ENCODE assay signal across 8 mouse cellular contexts in the genomic region with DNA sequence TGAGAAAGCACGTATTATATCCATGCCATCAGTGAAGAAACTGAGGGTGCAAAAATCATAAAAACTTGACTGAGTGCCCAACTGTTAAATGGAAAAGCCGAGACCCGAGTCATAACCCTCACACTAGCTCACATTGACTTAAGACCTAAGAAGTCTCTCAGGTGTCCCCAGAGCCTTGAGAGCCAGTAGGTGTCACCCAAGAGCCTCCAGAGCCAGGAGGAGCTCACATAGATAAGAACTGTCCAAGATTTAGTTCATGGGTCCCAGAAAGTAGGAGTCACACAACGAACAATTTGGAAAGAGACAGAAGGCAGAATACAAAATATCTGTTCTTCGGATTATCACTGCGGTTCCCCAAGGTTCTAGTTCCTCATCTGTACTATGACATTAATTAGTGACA. TPM values are rescaled to one million over a fixed set of nuclear protein-coding genes. Genes with fewer than 3 reads are reported as not detected.
DNase-seq lines count a peak whose midpoint lies in the region; ATAC-seq lines count a peak whose summit lies in the region.

No protein-coding gene starts in this region.

- no peaks in the 10 kb centered on the region for H3K27me3 ChIP-seq in hindbrain, embryonic 13.5 days

- H3K27ac ChIP-seq in hindbrain, embryonic 13.5 days: no peak overlapping the region

- no peaks in the 10 kb centered on the region for H3K9me3 ChIP-seq in hindbrain, embryonic 13.5 days

- no peak overlapping the region for H3K9ac ChIP-seq in hindbrain, embryonic 13.5 days

- WGBS in hindbrain, embryonic 13.5 days: 68% methylated on average over 6 of the region's 6 CpGs

- no peaks in the 10 kb centered on the region for H3K4me1 ChIP-seq in hindbrain, embryonic 13.5 days (replicated peaks)

- no peaks in the 10 kb centered on the region for H3K36me3 ChIP-seq in hindbrain, embryonic 13.5 days

- no peak for DNase-seq in frontal cortex, postnatal 14 days (ENCODE audit: low spot score in 2 of 2)
- peak; percentile 28 for DNase-seq in ovary, postnatal 36 days (ENCODE audit: low spot score)
- no peak for DNase-seq in ovary, postnatal 10 days (ENCODE audit: low spot score)
- peak; percentile 10 for DNase-seq in c-Kit-positive CD71-positive TER-119-negative erythroid progenitor cells, embryonic 14.5 days (ENCODE audit: low read depth)
- peak; percentile 9 for DNase-seq in gastrocnemius, postnatal 10 days

- peak; percentile 71 for ATAC-seq in frontal cortex, adult (ENCODE audit: low TSS enrichment)
- ATAC-seq in megakaryocyte-erythroid progenitor cell, adult 5-6 weeks (replicated peaks; ENCODE audit: low FRiP score, low TSS enrichment, poor library complexity, severe bottlenecking): peak; percentile 75
- ATAC-seq in hindbrain, embryonic 13.5 days (ENCODE audit: low FRiP score): no peak

- H3K4me3 ChIP-seq in hindbrain, embryonic 13.5 days: no peak overlapping the region

- no peak overlapping the region for H3K4me2 ChIP-seq in hindbrain, embryonic 13.5 days

RNA-seq across cellular contexts. Expression of a gene that starts 10.5 kb away (rescaled TPM):
- 1 to 10 TPM; 1.5 to 2.3 TPM for total RNA-seq in gastrocnemius, postnatal 10 days (2021)
- not detected in 2 replicates for total RNA-seq in megakaryocyte-erythroid progenitor cell, adult 5-6 weeks (2014; fragmentation: Nextera tagmentation)
- total RNA-seq in megakaryocyte-erythroid progenitor cell, adult 5-6 weeks (2017): not detected in 2 replicates
- polyA plus RNA-seq in hindbrain, embryonic 13.5 days (2015; fragmentation: Nextera tagmentation; extraction: Ambion mirVana): 13.1 and 14.0 TPM in 2 replicates

RNA-seq across cellular contexts. Expression of a gene that starts 29.8 kb away (rescaled TPM):
- total RNA-seq in gastrocnemius, postnatal 10 days (2021): 10 to 100 TPM; 10.1 to 10.7 TPM
- 27.1 and 38.3 TPM in 2 replicates for total RNA-seq in megakaryocyte-erythroid progenitor cell, adult 5-6 weeks (2014; fragmentation: Nextera tagmentation)
- 38.5 and 49.8 TPM in 2 replicates for total RNA-seq in megakaryocyte-erythroid progenitor cell, adult 5-6 weeks (2017)
- 49.1 and 49.6 TPM in 2 replicates for polyA plus RNA-seq in hindbrain, embryonic 13.5 days (2015; fragmentation: Nextera tagmentation; extraction: Ambion mirVana)

Comparison
In these comparisons a context has a peak if more than half of its experiments do, and no peak if none do; other contexts are left out.
1. DNase-seq: peak in ovary, postnatal 36 days (single experiment), c-Kit-positive CD71-positive TER-119-negative erythroid progenitor cells, embryonic 14.5 days (single experiment) and gastrocnemius, postnatal 10 days (single experiment); none in frontal cortex, postnatal 14 days (0 of 2) and ovary, postnatal 10 days (single experiment).